Mouse (Mus musculus): ENCODE measurements at regions not wholly inside any gene's neighbourhood (a gene's known extent, or its start where the extent isn't known, plus 50 kb on each side); places are given as distances from the start of the nearest gene placed in this dataset.

- DNase-seq (ENCODE audit: low spot score): no peak
Measured at GRCm38 (mm10) chr12:93549900-93550299, 1700.9 kb upstream of the Sel1l start.

- no peak for DNase-seq (ENCODE audit: low spot score)
Measured at GRCm38 (mm10) chr12:93523465-93523864, 1674.5 kb upstream of the Sel1l start.

- no peak for DNase-seq (ENCODE audit: low spot score)
Measured at GRCm38 (mm10) chr12:93486381-93486780, 1637.4 kb upstream of the Sel1l start.

GRCm38 (mm10) chr12:93462106-93462505 is 1613.1 kb upstream of the Sel1l start:
- no peak for DNase-seq (ENCODE audit: low spot score)

- DNase-seq (ENCODE audit: low spot score): no peak
Measured at GRCm38 (mm10) chr12:93449436-93449835, 1600.5 kb upstream of the Sel1l start.

GRCm38 (mm10) chr12:93429218-93429617 is 1580.3 kb upstream of the Sel1l start:
- DNase-seq (ENCODE audit: low spot score): no peak

GRCm38 (mm10) chr12:93427988-93428387 is 1579.0 kb upstream of the Sel1l start:
- no peak for DNase-seq (ENCODE audit: low spot score)

- DNase-seq (ENCODE audit: low spot score): no peak
Measured at GRCm38 (mm10) chr12:93416381-93416780, 1567.4 kb upstream of the Sel1l start.

- no peak for DNase-seq (ENCODE audit: low spot score)
Measured at GRCm38 (mm10) chr12:93415791-93416190, 1566.8 kb upstream of the Sel1l start.

- no peak for DNase-seq (ENCODE audit: low spot score)
Measured at GRCm38 (mm10) chr12:93385578-93385977, 1536.6 kb upstream of the Sel1l start.

- DNase-seq (ENCODE audit: low spot score): no peak
Measured at GRCm38 (mm10) chr12:93342933-93343332, 1494.0 kb upstream of the Sel1l start.

GRCm38 (mm10) chr12:93342525-93342924 is 1493.6 kb upstream of the Sel1l start:
- DNase-seq (ENCODE audit: low spot score): no peak

GRCm38 (mm10) chr12:93335520-93335919 is 1486.6 kb upstream of the Sel1l start:
- DNase-seq (ENCODE audit: low spot score): no peak

- no peak for DNase-seq (ENCODE audit: low spot score)
Measured at GRCm38 (mm10) chr12:93312214-93312613, 1463.3 kb upstream of the Sel1l start.

GRCm38 (mm10) chr12:93281816-93282215 is 1432.9 kb upstream of the Sel1l start:
- no peak for DNase-seq (ENCODE audit: low spot score)

GRCm38 (mm10) chr12:93273652-93274051 is 1424.7 kb upstream of the Sel1l start:
- DNase-seq (ENCODE audit: low spot score): no peak

- no peak for DNase-seq (ENCODE audit: low spot score)
Measured at GRCm38 (mm10) chr12:93230237-93230636, 1381.3 kb upstream of the Sel1l start.

- DNase-seq (ENCODE audit: low spot score): no peak
Measured at GRCm38 (mm10) chr12:93226826-93227225, 1377.9 kb upstream of the Sel1l start.

- no peak for DNase-seq (ENCODE audit: low spot score)
Measured at GRCm38 (mm10) chr12:93221179-93221922, 1372.4 kb upstream of the Sel1l start.

GRCm38 (mm10) chr12:93207596-93207995 is 1358.6 kb upstream of the Sel1l start:
- DNase-seq (ENCODE audit: low spot score): no peak

- no peak for DNase-seq (ENCODE audit: low spot score)
Measured at GRCm38 (mm10) chr12:93188940-93189339, 1340.0 kb upstream of the Sel1l start.

- DNase-seq (ENCODE audit: low spot score): peak; percentile 2
Measured at GRCm38 (mm10) chr12:93173744-93174143, 1324.8 kb upstream of the Sel1l start.

GRCm38 (mm10) chr12:93160252-93160651 is 1311.3 kb upstream of the Sel1l start:
- no peak for DNase-seq (ENCODE audit: low spot score)
